Mouse (Mus musculus) c-Kit-negative CD71-positive TER-119-positive erythroid progenitor cells, embryonic 14.5 days (primary cell): ENCODE results near the gene Bcas3.
A peak's percentile ranks its signal among the peaks of the same experiment; 100 is the strongest.

Source experiments
- DNase-seq: peaks from one replicate; pipeline ENCODE4 v3.0.0-alpha.2; 2013; ENCODE audit warnings: low read depth, low spot score

Bcas3 gene

DNA sequence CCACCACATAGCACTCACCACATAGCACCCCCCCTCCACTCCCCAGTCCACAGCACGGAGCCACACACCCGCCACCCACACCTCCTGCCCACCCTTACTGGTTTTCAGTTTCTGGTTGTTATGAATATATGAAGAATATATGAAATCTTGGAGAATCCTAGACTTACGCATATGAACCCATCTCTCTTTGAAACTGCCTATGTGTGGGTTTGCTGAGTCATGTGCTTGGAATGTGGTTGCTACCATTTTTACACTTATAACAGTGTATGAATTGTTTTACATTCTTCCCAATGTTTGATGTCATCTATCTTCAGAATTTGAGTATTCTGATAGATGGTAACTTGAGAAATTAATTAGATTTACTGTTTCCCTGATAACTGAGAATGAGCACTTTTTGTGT, 26.1 kb downstream of the Bcas3 start:
- DNase-seq, result no peak

DNA sequence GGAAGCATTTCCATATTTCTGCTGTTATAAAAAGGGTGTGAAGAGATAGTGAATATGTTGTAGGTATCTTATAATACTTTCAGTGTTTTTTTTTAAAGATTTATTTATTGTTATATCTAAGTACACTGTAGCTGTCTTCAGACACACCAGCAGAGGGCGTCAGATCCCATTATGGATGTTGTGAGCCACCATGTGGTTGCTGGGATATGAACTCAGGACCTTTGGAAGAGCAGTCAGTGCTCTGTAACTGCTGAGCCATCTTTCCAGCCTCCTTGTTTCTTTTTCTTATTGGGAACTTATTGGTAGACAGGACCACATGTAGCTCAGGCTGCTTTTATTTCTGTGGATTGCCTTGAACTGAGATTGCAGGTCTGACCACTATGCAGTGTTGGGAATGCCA, 27.1 kb downstream of the Bcas3 start:
- no peak for DNase-seq

- peak; percentile 37 for DNase-seq
Measured at GRCm38 (mm10) chr11:85382055-85382454, 29.1 kb downstream of the Bcas3 start.

DNA sequence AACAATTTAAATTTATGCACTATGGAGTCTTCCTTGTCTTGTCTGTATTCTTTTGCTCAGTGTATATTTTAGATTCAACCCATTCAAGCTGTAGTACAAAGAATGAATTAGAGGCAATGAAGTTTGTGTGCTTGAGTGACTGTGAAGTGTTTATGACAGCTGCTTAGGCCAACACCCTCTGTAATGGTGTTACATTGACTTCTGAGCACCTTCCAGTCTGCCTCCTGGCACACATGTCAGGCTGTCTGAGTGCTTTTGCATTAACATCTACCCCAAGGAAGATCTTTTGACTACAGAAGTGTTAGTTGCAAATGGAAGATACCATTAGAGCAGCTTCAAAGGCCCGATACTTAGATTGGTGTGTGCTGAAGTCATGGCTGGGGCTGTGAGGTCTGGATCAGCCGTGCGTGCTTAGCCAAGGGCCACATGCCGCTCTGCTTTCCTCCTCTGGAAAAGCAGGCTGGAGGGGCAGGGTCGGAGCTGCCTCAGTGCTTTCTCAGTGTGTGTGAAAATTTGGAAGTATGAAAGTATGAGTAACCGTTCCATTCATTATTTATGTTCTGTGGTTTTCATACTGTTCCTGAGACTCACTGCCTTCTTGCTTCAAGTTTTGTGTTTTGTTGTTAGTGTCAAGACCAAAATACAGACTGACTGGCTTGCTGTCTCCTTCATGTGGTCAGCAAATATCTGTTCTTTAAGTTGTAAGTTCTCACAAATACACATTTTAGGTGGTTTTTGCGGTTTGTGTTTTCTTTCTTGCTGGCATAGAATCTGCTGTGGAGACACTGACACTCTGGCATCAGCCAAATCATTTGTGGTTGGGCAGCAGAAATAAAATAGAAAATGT, 31.2 kb downstream of the Bcas3 start:
- DNase-seq, result no peak

- no peak for DNase-seq
Measured at GRCm38 (mm10) chr11:85392179-85392863, 39.4 kb downstream of the Bcas3 start.

GRCm38 (mm10) chr11:85392864-85393220, 39.9 kb downstream of the Bcas3 start:
- DNase-seq, result no peak

GRCm38 (mm10) chr11:85393990-85394389, 41.0 kb downstream of the Bcas3 start:
- no peak for DNase-seq

- DNase-seq, result no peak
Measured at GRCm38 (mm10) chr11:85395361-85395760, 42.4 kb downstream of the Bcas3 start.

DNA sequence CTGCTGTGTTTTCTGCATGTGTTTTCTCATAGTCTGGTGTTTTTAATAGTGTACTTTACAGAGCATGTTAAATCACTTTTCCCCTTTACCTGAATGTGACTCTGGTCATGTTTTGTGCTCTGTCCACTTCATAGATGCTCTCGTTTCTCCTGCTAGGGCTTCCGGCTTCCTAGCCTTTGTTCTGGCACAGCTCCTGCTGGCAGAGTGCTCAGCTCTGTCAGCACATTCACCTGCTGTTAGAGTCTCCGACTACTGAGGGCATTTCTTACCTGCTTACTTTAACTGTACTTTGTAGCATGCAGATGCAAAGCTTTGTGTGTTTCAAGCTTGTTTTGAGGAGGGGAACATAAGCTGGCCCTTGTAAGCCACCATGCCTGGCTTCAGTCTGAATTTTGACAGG, 53.6 kb downstream of the Bcas3 start:
- no peak for DNase-seq

DNA sequence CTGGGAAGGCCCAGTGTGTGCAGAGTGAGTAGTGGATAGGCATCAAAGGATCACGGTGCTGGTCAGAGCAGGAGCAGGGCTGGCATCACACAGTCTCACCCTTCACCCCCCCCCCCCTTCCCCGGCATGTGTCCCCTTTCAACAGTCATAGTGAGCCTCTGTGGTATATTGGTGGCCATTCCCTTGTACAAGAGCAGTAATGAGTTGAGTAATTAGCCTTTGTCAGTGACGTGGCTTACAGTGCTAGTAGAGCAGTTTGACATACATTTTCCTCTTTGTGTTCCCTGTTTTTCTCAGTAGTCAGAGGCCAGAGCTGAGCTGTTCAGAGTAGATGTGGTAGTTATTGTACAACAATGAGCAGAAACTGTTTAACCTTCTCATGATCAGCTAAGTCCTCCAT, 54.7 kb downstream of the Bcas3 start:
- DNase-seq, result no peak

DNA sequence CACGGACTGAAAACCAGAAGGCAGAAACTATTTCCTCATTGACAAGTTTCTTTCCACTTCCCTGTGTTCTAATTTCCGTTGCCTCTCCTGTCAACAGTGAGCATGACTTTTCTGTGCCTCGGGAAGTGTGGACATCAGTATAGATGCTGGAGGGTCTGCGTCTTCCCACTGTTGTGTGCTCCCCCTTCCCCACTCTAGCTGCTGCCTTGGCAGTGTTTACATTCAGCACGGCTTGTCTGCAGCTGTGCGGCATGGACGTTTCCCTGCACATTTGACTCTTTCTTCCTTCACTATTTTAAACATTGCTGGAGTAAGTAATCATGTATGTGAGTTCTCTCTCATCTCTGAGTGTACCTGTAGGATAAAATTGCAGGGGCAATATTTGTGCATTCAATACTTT, 59.4 kb downstream of the Bcas3 start:
- no peak for DNase-seq

- DNase-seq, result no peak
Measured at GRCm38 (mm10) chr11:85414476-85414875, 61.5 kb downstream of the Bcas3 start.

- DNase-seq, result no peak
Measured at GRCm38 (mm10) chr11:85427353-85427752, 74.4 kb downstream of the Bcas3 start.

GRCm38 (mm10) chr11:85428227-85428626, 75.3 kb downstream of the Bcas3 start:
- no peak for DNase-seq

DNA sequence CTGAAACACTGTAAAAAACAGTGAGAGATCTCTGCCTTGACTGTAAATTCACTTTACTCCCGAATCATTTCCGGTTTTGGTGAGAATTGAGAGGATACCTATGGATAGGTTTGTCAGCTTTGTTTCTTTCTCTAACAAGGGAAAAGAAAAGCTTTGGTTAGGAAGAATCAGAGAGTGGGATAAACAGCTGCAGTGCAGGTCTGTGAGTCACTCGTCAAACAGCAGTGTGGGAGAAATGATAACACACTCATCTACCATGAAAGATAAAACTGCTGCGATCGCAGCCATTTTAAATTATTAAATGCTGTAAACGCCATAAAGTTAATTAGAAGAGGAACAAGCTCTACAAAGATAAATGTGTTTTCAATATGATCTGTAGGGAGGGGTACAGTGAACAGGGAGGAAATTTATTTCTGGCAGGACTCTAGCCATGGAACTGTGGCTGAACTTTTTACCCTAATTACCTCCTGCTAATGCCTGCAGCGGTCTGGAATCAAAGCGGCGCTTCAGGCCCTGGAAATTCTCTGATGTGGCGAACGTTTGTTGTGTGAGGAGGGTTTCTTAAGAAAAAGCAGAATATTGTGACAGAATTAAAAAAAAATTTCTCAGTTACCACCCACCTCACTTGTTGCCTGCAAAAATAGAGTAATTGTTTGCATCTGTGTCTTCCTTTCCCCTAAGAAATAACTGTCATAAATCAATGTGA, 77.9 kb downstream of the Bcas3 start:
- DNase-seq, result no peak

GRCm38 (mm10) chr11:85447375-85447774, 94.4 kb downstream of the Bcas3 start:
- no peak for DNase-seq

DNA sequence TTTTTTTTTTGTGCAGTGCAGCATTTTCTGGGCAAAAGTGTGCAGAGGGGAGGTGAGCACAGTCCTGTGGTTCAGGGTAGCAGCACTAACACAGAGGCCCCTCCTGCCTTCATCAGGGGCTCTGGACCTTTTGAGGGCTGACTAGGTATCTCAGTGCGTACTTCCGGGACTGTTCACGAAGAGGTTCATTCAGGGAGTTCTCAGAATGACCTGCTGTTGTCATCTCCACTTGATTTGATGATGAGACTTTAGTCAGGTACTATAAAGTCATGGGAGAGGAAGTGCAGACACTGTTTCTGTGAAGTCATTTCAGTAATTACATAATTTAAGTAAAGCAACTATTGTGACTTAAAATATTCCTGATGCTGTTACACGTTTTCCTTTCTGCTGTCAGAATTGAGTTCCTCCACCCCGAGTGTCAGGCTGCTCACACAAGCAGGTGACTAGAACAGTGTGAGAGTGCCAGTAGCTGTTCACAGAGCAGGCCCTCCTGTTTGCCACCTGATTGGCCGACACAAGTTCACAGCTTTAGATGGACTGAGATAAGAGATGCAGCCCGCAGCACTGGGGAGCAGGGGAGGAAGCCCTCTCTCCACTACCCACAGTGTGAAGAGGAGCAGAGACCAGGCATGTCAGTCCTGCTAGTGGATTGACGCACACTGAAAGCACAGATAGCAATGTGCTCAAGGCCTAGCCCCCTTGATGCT, 100.8 kb downstream of the Bcas3 start:
- no peak for DNase-seq

GRCm38 (mm10) chr11:85454305-85454682, 101.3 kb downstream of the Bcas3 start:
- no peak for DNase-seq

DNA sequence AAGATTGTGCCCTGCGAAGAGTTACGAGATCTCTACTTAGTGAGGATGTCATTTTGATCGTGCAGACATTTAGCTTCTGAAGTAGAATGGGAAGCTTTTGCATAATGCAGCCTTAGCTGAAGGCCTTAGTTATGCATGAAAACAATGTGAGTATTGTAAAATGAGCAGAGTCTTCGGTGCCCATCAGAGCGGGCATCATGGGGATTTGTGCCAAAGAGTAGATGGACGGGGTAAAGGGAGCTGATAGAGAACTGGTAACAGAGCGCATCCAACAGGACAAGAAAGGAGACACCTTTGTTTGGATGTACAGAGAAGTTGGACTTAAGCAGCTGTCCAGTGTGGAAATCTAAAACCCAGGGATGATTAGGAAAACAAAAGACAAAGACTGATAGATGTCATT, 108.6 kb downstream of the Bcas3 start:
- DNase-seq, result no peak

GRCm38 (mm10) chr11:85469526-85469925, 116.6 kb downstream of the Bcas3 start:
- no peak for DNase-seq

- no peak for DNase-seq
Measured at GRCm38 (mm10) chr11:85470508-85470907, 117.5 kb downstream of the Bcas3 start.

GRCm38 (mm10) chr11:85474326-85474725, 121.4 kb downstream of the Bcas3 start:
- no peak for DNase-seq
